Mouse (Mus musculus): ENCODE data around the gene Cdk5. TPM values are rescaled to one million over a fixed set of nuclear protein-coding genes. Genes with fewer than 3 reads are reported as not detected.

The Cdk5 gene
- polyA plus RNA-seq, 1 experiment from 2014 or later, result 47.2 TPM

- TF ChIP-seq CTCF (IDR thresholded peaks at IDR 0.05; ENCODE audit: low read depth), result no peak
- 89% methylated on average over 2 of the region's 2 CpGs for WGBS
- ATAC-seq (replicated peaks; ENCODE audit: low FRiP score, low read depth), result no peak
These were observed 44.6 kb downstream of the Cdk5 start for GRCm38 (mm10) chr5:24378700-24379099.

DNA sequence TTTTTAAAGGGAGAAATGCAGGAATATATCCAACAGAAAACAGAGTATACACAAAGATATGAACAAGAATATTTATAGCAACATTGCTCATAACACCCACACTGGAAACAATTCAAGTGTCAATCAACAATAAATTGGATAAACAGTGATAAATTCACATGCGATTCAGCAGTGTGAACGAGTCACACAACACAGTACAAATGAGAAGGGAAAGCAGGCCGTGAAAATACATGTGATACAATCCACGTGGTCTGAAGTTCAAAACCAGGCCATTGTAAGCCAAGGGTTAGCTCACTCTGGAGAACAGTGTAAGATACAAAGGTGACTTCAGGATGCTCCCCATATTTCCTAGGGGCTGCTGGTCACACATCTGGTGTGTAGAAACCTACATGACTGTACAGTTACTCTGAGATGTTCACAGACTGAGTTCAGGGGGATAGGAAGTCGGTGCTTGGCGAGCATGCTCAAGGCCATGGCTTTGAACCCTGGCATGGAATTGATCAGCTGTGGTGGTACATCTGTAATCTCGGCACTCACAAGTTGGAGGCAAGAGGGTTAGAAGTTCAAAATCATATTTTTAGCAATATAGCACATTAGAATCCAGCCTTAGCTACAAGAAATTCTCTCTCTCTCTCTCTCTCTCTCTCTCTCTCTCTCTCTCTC lies 48.5 kb downstream of the Cdk5 start:
- Histone ChIP-seq H3K27me3 (ENCODE audit: insufficient read depth, low read length) (no peaks in the 10 kb centered on the region), H3K27ac (no peak overlapping the region), H3K4me2 (ENCODE audit: low read length) (no peak overlapping the region), H3K9ac (ENCODE audit: low read depth, low read length) (no peak overlapping the region), H3K4me1 (replicated peaks; ENCODE audit: insufficient read depth, low read length) (no peaks in the 10 kb centered on the region), H3K9me3 (replicated peaks; ENCODE audit: low read length) (no peaks in the 10 kb centered on the region), H3K4me3 (replicated peaks; ENCODE audit: low read depth, low read length) (no peak overlapping the region), H3K36me3 (ENCODE audit: insufficient read depth, low read length) (no peaks in the 10 kb centered on the region)
- ATAC-seq (replicated peaks; ENCODE audit: low FRiP score, low read depth) (no peak), DNase-seq (ENCODE audit: low spot score) (no peak)
- TF ChIP-seq CTCF (IDR thresholded peaks at IDR 0.05; ENCODE audit: low read depth), result no peak
- WGBS, result 56% methylated on average over 7 of the region's 7 CpGs

More at GRCm38 (mm10) chr5:24378700-24379099, 44.6 kb downstream of the Cdk5 start:
- Histone ChIP-seq H3K27me3 (ENCODE audit: insufficient read depth, low read length) (no peaks in the 10 kb centered on the region), H3K4me3 (replicated peaks; ENCODE audit: low read depth, low read length) (no peak overlapping the region), H3K9me3 (replicated peaks; ENCODE audit: low read length) (no peaks in the 10 kb centered on the region), H3K4me2 (ENCODE audit: low read length) (no peak overlapping the region), H3K27ac (no peak overlapping the region), H3K9ac (ENCODE audit: low read depth, low read length) (no peak overlapping the region), H3K4me1 (replicated peaks; ENCODE audit: insufficient read depth, low read length) (0 out of 2 replicates have a peak, but pooled peaks cover 6% of the 10 kb centered on the region), H3K36me3 (ENCODE audit: insufficient read depth, low read length) (no peaks in the 10 kb centered on the region)
- DNase-seq (ENCODE audit: low spot score), result no peak

- Histone ChIP-seq H3K36me3 (ENCODE audit: insufficient read depth, low read length) (no peaks in the 10 kb centered on the region), H3K4me1 (replicated peaks; ENCODE audit: insufficient read depth, low read length) (no peaks in the 10 kb centered on the region), H3K27me3 (ENCODE audit: insufficient read depth, low read length) (no peaks in the 10 kb centered on the region), H3K27ac (no peak overlapping the region), H3K9me3 (replicated peaks; ENCODE audit: low read length) (no peaks in the 10 kb centered on the region), H3K4me3 (replicated peaks; ENCODE audit: low read depth, low read length) (no peak overlapping the region), H3K9ac (ENCODE audit: low read depth, low read length) (no peak overlapping the region), H3K4me2 (ENCODE audit: low read length) (no peak overlapping the region)
- WGBS, result 48% methylated on average over 6 of the region's 6 CpGs
- ATAC-seq (replicated peaks; ENCODE audit: low FRiP score, low read depth) (no peak), DNase-seq (ENCODE audit: low spot score) (peak; percentile 60)
- TF ChIP-seq CTCF (IDR thresholded peaks at IDR 0.05; ENCODE audit: low read depth), result no peak
These were observed 49.1 kb downstream of the Cdk5 start for GRCm38 (mm10) chr5:24374216-24374615.

DNA sequence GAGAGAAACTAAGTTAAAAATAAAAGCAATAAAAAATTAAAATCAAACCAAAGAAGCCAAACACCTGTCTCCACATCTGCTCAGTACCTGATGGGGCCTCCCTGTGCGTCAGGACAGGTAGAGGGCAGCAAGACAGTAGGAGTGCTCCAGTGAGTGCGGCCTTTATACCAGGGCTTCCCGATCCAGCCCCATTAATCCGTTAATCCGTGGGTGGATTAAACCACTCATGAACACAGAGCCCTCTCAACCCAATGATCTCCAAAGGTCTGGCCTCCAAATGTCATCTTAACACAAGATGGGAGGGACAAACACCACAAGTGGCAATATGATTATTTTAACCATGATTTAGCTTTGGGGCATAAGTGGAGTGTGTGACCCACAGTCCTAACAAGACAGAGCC lies 49.5 kb downstream of the Cdk5 start:
- H3K27ac ChIP-seq, result no peak overlapping the region
- H3K27me3 ChIP-seq (ENCODE audit: insufficient read depth, low read length), result no peaks in the 10 kb centered on the region
- no peaks in the 10 kb centered on the region for H3K4me1 ChIP-seq (replicated peaks; ENCODE audit: insufficient read depth, low read length)
- TF ChIP-seq CTCF (IDR thresholded peaks at IDR 0.05; ENCODE audit: low read depth), result no peak
- WGBS, result 77% methylated on average over 5 of the region's 5 CpGs
- no peak overlapping the region for H3K4me3 ChIP-seq (replicated peaks; ENCODE audit: low read depth, low read length)
- no peak overlapping the region for H3K9ac ChIP-seq (ENCODE audit: low read depth, low read length)
- no peak overlapping the region for H3K4me2 ChIP-seq (ENCODE audit: low read length)
- DNase-seq (ENCODE audit: low spot score) (no peak), ATAC-seq (replicated peaks; ENCODE audit: low FRiP score, low read depth) (no peak)
- no peaks in the 10 kb centered on the region for H3K9me3 ChIP-seq (replicated peaks; ENCODE audit: low read length)
- H3K36me3 ChIP-seq (ENCODE audit: insufficient read depth, low read length), result no peaks in the 10 kb centered on the region

DNA sequence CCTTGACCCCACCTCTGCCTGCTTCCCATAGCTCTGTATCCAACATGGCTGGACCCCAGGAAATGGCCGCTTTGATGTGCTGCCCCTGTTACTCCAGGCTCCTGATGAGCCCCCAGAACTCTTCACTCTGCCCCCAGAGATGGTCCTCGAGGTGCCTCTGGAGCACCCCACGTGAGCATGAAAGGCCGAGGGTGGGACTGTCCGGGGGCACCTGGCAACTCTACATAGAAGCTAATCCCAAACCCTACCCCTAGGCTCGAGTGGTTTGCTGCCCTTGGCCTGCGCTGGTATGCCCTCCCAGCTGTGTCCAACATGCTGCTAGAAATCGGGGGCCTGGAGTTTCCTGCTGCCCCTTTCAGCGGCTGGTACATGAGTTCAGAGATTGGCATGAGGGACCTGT lies 53.6 kb downstream of the Cdk5 start:
- Histone ChIP-seq H3K4me2 (ENCODE audit: low read length) (no peak overlapping the region), H3K27me3 (ENCODE audit: insufficient read depth, low read length) (no peaks in the 10 kb centered on the region), H3K27ac (no peak overlapping the region), H3K9me3 (replicated peaks; ENCODE audit: low read length) (no peaks in the 10 kb centered on the region), H3K9ac (ENCODE audit: low read depth, low read length) (no peak overlapping the region), H3K36me3 (ENCODE audit: insufficient read depth, low read length) (no peaks in the 10 kb centered on the region), H3K4me1 (replicated peaks; ENCODE audit: insufficient read depth, low read length) (no peaks in the 10 kb centered on the region), H3K4me3 (replicated peaks; ENCODE audit: low read depth, low read length) (no peak overlapping the region)
- no peak for TF ChIP-seq CTCF (IDR thresholded peaks at IDR 0.05; ENCODE audit: low read depth)
- DNase-seq (ENCODE audit: low spot score), result no peak
- ATAC-seq (replicated peaks; ENCODE audit: low FRiP score, low read depth), result no peak
- WGBS, result 82% methylated on average over 9 of the region's 9 CpGs

Other genes starting within 250 kb of the Cdk5 start
- 3.9 and 4.4 TPM in 2 replicates for gene Kcnh2, start 71.9 kb downstream of the Cdk5 start, polyA plus RNA-seq (2015; fragmentation: Nextera tagmentation; extraction: Ambion mirVana)
- 12.8 and 14.0 TPM in 2 replicates for gene Nos3, start 58.7 kb downstream of the Cdk5 start, polyA plus RNA-seq (2015; fragmentation: Nextera tagmentation; extraction: Ambion mirVana)
- 0.59 and 0.60 TPM in 2 replicates for gene Atg9b, start 31.4 kb downstream of the Cdk5 start, polyA plus RNA-seq (2015; fragmentation: Nextera tagmentation; extraction: Ambion mirVana)
- gene Abcb8, start 29.9 kb downstream of the Cdk5 start, polyA plus RNA-seq (2015; fragmentation: Nextera tagmentation; extraction: Ambion mirVana), result 48.6 and 51.7 TPM in 2 replicates
- 0.40 and 0.46 TPM in 2 replicates for gene Asic3, start 10.1 kb downstream of the Cdk5 start, polyA plus RNA-seq (2015; fragmentation: Nextera tagmentation; extraction: Ambion mirVana)
- 30.8 and 35.5 TPM in 2 replicates for gene Slc4a2, start 307 bp upstream of the Cdk5 start, polyA plus RNA-seq (2015; fragmentation: Nextera tagmentation; extraction: Ambion mirVana)
- 117 and 120 TPM in 2 replicates for gene Fastk, start 21.8 kb upstream of the Cdk5 start, polyA plus RNA-seq (2015; fragmentation: Nextera tagmentation; extraction: Ambion mirVana)
- 27.0 and 28.0 TPM in 2 replicates for gene Tmub1, start 24.3 kb upstream of the Cdk5 start, polyA plus RNA-seq (2015; fragmentation: Nextera tagmentation; extraction: Ambion mirVana)
- 23.9 and 26.9 TPM in 2 replicates for gene Agap3, start 28.6 kb upstream of the Cdk5 start, polyA plus RNA-seq (2015; fragmentation: Nextera tagmentation; extraction: Ambion mirVana)
- 0.04 TPM in 2 replicates for gene Gbx1, start 103.7 kb upstream of the Cdk5 start, polyA plus RNA-seq (2015; fragmentation: Nextera tagmentation; extraction: Ambion mirVana)
- 0.69 and 0.93 TPM in 2 replicates for gene Asb10, start 117.4 kb upstream of the Cdk5 start, polyA plus RNA-seq (2015; fragmentation: Nextera tagmentation; extraction: Ambion mirVana)
- gene 4931409K22Rik, start 133.3 kb upstream of the Cdk5 start, polyA plus RNA-seq (2015; fragmentation: Nextera tagmentation; extraction: Ambion mirVana), result 0.12 and 0.19 TPM in 2 replicates
- 74.4 and 79.6 TPM in 2 replicates for gene Abcf2, start 153.9 kb upstream of the Cdk5 start, polyA plus RNA-seq (2015; fragmentation: Nextera tagmentation; extraction: Ambion mirVana)
- gene Chpf2, start 163.2 kb upstream of the Cdk5 start, polyA plus RNA-seq (2015; fragmentation: Nextera tagmentation; extraction: Ambion mirVana), result 26.0 and 27.6 TPM in 2 replicates
- gene Smarcd3, start 200.9 kb upstream of the Cdk5 start, polyA plus RNA-seq (2015; fragmentation: Nextera tagmentation; extraction: Ambion mirVana), result 16.4 and 19.7 TPM in 2 replicates

Measured in kidney, postnatal 0 days (tissue).